Mouse (Mus musculus) gastrocnemius, adult 8-10 months (tissue): Measurements from ENCODE around the gene Anxa9. TPM values are rescaled to one million over a fixed set of nuclear protein-coding genes. Genes with fewer than 3 reads are reported as not detected.

Experiments
- DNase-seq, 2 experiments: peaks; one replicate each; pipeline ENCODE4 v3.0.0; 2022; ENCODE audit warnings: low spot score in 2 of 2
- total RNA-seq, 4 experiments: library from RNA; stranded (reverse); gene quantifications; 2 replicates each; pipeline ENCODE4 v1.2.4; 2022

Anxa9 gene
- total RNA-seq, 4 experiments from 2014 or later, result not detected

GRCm38 (mm10) chr3:95314075-95314474 lies 7.1 kb upstream of the Anxa9 start:
- DNase-seq, result no peak

- no peak for DNase-seq
Measured at GRCm38 (mm10) chr3:95313476-95313875, 6.5 kb upstream of the Anxa9 start.

- no peak for DNase-seq
Measured at GRCm38 (mm10) chr3:95312623-95313022, 5.6 kb upstream of the Anxa9 start.

GRCm38 (mm10) chr3:95310968-95311882 lies 4.2 kb upstream of the Anxa9 start:
- peak; percentile 52 to 59 for DNase-seq

GRCm38 (mm10) chr3:95310496-95310895 lies 3.5 kb upstream of the Anxa9 start:
- DNase-seq, result no peak

- no peak for DNase-seq
Measured at GRCm38 (mm10) chr3:95306244-95306643, 732 bp downstream of the Anxa9 start.

GRCm38 (mm10) chr3:95301204-95301796 lies 5.7 kb downstream of the Anxa9 start:
- DNase-seq, result no peak

GRCm38 (mm10) chr3:95298018-95298417 lies 9.0 kb downstream of the Anxa9 start:
- DNase-seq, result no peak

- no peak for DNase-seq
Measured at GRCm38 (mm10) chr3:95296103-95296469, 10.9 kb downstream of the Anxa9 start.

- DNase-seq, result no peak
Measured at GRCm38 (mm10) chr3:95295321-95296102, 11.5 kb downstream of the Anxa9 start.

- DNase-seq, result no peak
Measured at GRCm38 (mm10) chr3:95294718-95295117, 12.3 kb downstream of the Anxa9 start.

GRCm38 (mm10) chr3:95294316-95294715 lies 12.7 kb downstream of the Anxa9 start:
- no peak for DNase-seq

GRCm38 (mm10) chr3:95293537-95293936 lies 13.4 kb downstream of the Anxa9 start:
- DNase-seq, result no peak

- no peak for DNase-seq
Measured at GRCm38 (mm10) chr3:95292899-95293298, 14.1 kb downstream of the Anxa9 start.

GRCm38 (mm10) chr3:95291041-95291440 lies 15.9 kb downstream of the Anxa9 start:
- no peak for DNase-seq

- no peak for DNase-seq
Measured at GRCm38 (mm10) chr3:95290156-95290555, 16.8 kb downstream of the Anxa9 start.

- no peak for DNase-seq
Measured at GRCm38 (mm10) chr3:95289419-95289818, 17.6 kb downstream of the Anxa9 start.

GRCm38 (mm10) chr3:95287541-95287940 lies 19.4 kb downstream of the Anxa9 start:
- DNase-seq, result no peak

GRCm38 (mm10) chr3:95286510-95286909 lies 20.5 kb downstream of the Anxa9 start:
- DNase-seq, result no peak

GRCm38 (mm10) chr3:95286011-95286410 lies 21.0 kb downstream of the Anxa9 start:
- no peak for DNase-seq

- no peak for DNase-seq
Measured at GRCm38 (mm10) chr3:95285390-95285789, 21.6 kb downstream of the Anxa9 start.
